Mouse (Mus musculus): ENCODE data around the gene Atp5g3.

DNA sequence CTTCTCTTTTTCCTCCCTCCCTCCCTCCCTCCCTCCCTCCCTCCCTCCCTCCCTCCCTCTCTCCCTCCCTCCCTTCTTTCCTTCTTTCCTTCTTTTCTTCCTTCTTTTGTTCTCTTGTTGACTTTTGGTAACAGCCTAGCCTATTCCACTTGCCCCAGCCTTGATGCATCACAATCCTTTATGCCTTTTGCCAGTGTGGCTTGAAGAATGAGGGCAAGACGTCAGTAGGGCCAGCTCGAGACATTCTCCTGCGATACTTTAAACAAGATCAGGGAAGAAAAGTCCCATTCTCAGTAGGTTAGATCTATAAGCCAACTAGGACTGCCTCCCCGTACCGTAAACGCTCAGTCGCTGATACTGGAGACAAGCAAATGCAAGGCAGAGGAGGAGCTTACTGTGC is 29.3 kb upstream of the Atp5g3 start:
- TF ChIP-seq CTCF (IDR thresholded peaks at IDR 0.05): no peak
- no peak for TF ChIP-seq POLR2A (IDR thresholded peaks at IDR 0.05; ENCODE audit: insufficient read depth, low read depth, low read length)
